Mouse (Mus musculus) Patski (cell line): ENCODE measurements around the gene Tm9sf2. TPM values are rescaled to one million over a fixed set of nuclear protein-coding genes. Genes with fewer than 3 reads are reported as not detected.
A peak's percentile ranks its signal among the peaks of the same experiment; 100 is the strongest.

Source experiments
- ATAC-seq: fragments of 100-300 bp; one replicate; pipeline ENCODE4 v1.8.0; 2021
- CTCF ChIA-PET: fragments of 350-600 bp; sonication (Branson Sonifier 250); formaldehyde crosslinking; loops from one replicate; lab custom pipeline; 2022; ENCODE audit warnings: inconsistent platforms; lab: Charles Lee
- POLR2A ChIA-PET: fragments of 350-600 bp; sonication (Branson Sonifier 250); formaldehyde crosslinking; loops from one replicate; lab custom pipeline; 2022; ENCODE audit warnings: antibody characterized with exemption, inconsistent platforms; lab: Charles Lee
- DNase-seq: peaks from one replicate; pipeline ENCODE4 v3.0.0-alpha.2; 2011; ENCODE audit warnings: low read depth, low spot score
- H3K27me3 ChIP-seq: fragments of 371-371 bp; one replicate; pipeline ENCODE4 v1.5.1; 2021
- CTCF ChIP-seq: fragments of 100-300 bp; IDR thresholded peaks from one replicate; pipeline ENCODE4 v1.5.1; 2021
- in situ Hi-C: fragments of 300-500 bp; cut with MboI; formaldehyde crosslinking; loops from 3 replicates; pipeline ENCODE4 v1.11.1; 2018; ENCODE audit warnings: low pct_unique_long_range_greater_than_20kb, mixed read lengths
- polyA plus RNA-seq: library from polyadenylated mRNA; unstranded; gene quantifications from one replicate; pipeline ENCODE4 v1.2.3, GENCODE M21; 2021

Gene Tm9sf2
- polyA plus RNA-seq, 1 experiment from 2014 or later = 181 TPM

DNA sequence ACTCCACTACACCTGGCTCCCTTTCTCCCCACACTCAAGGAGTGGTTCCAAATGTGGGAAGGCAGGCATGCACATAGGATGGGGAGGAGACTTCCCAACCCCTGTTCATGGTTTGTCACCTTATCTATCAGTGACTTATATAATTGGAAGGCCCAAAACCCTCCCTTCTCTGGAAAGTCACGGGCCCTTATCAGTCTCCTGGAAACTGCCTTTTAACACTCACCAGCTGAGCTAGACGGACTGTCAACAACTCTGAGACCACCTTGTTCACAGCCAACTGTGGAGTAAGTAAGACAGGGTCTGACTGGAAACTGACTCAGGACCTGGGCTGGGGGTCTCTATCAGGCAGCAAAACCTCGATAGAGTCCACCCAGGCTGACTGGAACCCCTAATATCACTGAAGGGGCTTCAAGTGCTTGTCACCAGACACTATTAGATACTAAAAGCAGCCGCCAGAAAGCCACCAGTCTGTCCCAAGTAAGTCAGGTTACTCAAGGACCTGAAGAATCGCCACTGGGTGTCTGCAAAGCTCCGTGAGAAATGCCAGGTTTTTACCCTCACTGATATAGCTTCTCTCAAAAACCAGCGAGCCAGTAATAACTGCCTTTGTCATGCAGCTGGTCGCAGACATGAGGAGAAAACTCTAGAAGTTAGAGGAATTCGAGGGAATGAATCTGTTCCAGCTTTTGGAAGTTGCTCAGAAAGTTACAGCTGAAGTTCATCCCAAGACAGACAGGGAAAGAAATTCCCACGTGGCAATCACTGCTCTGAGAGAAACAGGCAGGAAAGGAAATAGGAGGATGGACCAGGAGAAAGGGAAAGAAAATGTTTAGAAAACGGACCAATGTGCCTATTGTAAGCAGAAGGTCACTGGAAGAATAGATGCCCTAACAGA is 37.8 kb upstream of the Tm9sf2 start:
- no peak for DNase-seq
- in situ Hi-C loops = loop anchor here (5.0 kb wide), 1 partner anchor 33 kb away; no protein-coding TSS in a partner anchor
- ATAC-seq = no peak
- CTCF ChIA-PET = interaction anchor here (0.9 to 2.0 kb wide), 4 partner anchors 8 to 61 kb away, joined by 3 to 5 read pairs (median 3); no protein-coding TSS in a partner anchor
- POLR2A ChIA-PET = no interaction called here
- no peak for TF ChIP-seq CTCF
- no peaks in the 10 kb centered on the region for H3K27me3 ChIP-seq

DNA sequence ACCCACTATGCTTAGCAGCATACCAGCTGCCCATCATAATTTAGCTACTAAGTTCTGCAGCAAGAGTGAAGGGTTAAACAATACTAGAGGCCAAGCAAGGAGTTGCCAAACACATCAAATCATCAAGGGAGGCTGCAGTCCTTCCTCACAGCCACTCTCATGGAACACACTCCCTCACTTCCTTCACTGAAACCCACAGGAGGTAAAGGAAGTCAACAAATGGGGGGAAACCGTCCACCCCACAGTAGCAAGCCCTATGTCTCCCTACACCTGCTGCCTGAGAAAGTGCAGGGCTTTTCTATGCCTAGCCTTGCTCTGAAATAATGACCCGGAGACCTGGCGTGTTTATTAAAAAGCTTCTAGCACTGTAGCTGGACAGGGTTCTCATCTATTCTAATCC is 36.9 kb upstream of the Tm9sf2 start:
- no peak for TF ChIP-seq CTCF
- POLR2A ChIA-PET = interaction anchor here (0.6 kb wide), 1 partner anchor 102 kb away, joined by 5 read pairs; no protein-coding TSS in a partner anchor
- DNase-seq = no peak
- CTCF ChIA-PET = interaction anchor here (0.9 to 2.0 kb wide), 4 partner anchors 9 to 60 kb away, joined by 3 to 5 read pairs (median 3); no protein-coding TSS in a partner anchor
- no peak for ATAC-seq
- in situ Hi-C loops = loop anchor here (5.0 kb wide), 1 partner anchor 32 kb away; no protein-coding TSS in a partner anchor
- H3K27me3 ChIP-seq = no peaks in the 10 kb centered on the region

DNA sequence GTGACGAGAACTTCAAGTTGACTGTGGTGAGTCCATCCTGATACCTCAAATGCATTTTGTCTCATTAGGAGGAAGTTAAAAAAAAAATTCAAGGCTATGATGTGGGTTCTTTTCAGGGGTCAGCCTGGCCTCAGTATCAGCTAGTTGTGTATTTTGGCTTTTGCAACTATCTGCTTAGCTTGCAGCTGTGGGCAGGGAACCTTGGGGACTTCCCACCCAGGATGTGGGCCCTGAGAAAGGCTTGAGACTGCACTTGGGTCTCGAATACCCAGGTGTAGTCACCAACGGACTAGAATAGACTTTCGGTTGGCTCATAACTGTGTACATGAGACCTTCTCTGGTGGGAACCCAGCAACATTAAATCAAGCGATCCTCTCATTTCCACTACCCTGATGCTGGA is 33.4 kb upstream of the Tm9sf2 start:
- CTCF ChIA-PET = no interaction called here
- DNase-seq (no peak), ATAC-seq (no peak)
- H3K27me3 ChIP-seq = no peaks in the 10 kb centered on the region
- POLR2A ChIA-PET = no interaction called here
- in situ Hi-C loops = no loop called here
- TF ChIP-seq CTCF = no peak

DNA sequence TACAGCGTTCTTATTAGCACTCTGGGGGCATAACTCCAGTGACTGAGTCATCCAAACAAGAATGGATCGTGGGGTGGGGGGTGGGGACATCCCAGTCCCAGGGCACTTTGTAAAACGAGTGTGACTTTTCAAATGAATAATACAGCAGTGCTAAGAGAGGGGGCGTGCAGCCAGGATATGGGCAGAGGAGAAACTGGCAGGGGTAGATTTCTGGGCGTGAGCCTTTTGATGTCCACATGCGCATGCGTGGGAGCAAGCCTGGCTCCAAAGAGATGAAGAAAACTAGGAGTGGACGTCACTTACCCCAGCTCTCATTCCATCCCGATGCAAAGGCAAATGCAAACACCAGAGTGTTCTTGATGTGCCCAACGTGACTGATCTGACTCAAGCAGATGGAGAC is 32.5 kb upstream of the Tm9sf2 start:
- no peaks in the 10 kb centered on the region for H3K27me3 ChIP-seq
- ChIA-PET POLR2A (no interaction called here), CTCF (no interaction called here)
- DNase-seq = no peak
- no peak for ATAC-seq
- no peak for TF ChIP-seq CTCF
- in situ Hi-C loops = no loop called here

DNA sequence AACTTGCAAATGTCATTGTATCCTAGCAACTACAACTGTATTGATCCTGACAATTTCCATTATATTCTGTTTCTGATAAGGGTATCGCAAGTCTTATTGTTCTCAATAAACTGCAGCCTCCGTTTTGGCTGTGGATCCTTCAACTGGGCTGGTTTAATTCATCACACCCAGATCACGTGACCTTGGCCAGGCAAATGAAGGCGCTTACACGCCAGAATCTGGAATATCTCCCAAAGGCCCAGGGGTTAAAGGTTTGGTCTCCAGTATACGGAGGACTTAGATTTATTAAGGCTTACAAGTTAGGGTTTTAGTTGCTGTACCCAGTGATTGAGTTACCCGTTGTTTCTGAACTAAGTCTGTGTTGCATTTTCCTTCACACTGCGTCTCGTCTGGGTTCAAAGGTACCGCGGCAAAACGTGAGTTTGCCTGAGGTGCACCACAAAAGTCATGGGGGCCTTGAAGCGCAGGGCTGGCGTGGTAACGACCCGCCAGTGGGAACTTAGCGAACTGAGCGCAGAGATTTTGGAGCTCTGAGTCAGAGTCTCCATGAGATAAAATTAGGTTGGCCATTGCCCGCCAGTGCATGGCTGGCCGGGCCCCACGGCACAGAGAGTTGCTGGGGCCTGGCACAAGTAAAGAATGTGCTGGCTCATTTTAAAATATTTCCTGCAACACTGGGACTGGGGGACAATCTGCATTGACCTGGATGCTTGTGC is 31.2 kb upstream of the Tm9sf2 start:
- TF ChIP-seq CTCF = no peak
- in situ Hi-C loops = no loop called here
- H3K27me3 ChIP-seq = no peaks in the 10 kb centered on the region
- DNase-seq = no peak
- no peak for ATAC-seq
- ChIA-PET CTCF (interaction anchor here (2.2 kb wide), 1 partner anchor 12 kb away, joined by 10 read pairs; no protein-coding TSS in a partner anchor), POLR2A (no interaction called here)

DNA sequence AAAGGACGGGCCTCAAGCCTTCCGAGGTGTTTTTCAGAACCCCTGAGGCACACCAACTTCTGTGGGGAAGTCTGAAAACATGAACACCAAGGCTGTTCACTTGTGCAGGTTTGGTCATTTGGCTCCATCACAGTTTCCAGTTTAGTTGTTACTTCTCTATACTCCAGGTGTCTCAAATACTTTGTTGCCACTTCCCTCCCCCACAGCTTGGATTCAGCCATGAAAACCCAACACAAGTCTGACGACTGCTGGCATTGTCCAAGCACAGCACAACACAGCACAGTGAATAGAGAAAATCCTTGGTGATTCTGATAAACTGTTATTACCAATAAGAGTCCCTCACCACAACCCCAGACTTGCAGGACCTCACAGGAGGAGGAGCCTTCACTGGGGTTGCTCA is 29.8 kb upstream of the Tm9sf2 start:
- CTCF ChIA-PET = interaction anchor here (0.9 to 2.2 kb wide), 2 partner anchors 13 to 53 kb away, joined by 3 to 10 read pairs; no protein-coding TSS in a partner anchor
- no peak for DNase-seq
- TF ChIP-seq CTCF = no peak
- H3K27me3 ChIP-seq = no peaks in the 10 kb centered on the region
- no peak for ATAC-seq
- POLR2A ChIA-PET = no interaction called here
- in situ Hi-C loops = no loop called here

DNA sequence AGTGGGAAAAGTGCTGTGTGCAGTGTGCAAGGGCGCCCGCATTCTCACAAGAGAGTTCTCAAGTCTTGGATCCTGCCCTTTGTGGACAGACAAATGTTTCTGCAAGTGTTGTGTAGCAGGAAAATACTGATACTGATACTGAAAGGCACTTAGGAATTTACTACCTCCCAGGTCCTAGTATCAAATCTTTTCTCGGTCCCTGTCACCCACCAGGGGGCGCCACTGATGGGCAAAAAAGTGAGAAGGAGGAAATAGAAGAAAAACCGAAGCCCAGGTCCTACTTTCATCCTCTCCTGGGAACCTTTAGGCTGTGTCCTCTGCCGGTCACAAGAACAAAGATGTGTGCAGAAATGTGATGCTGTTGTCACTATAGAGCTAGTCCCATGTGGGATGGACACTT is 27.4 kb upstream of the Tm9sf2 start:
- CTCF ChIA-PET = interaction anchor here (0.7 to 1.6 kb wide), 2 partner anchors 18 to 29 kb away, joined by 3 read pairs; no protein-coding TSS in a partner anchor
- POLR2A ChIA-PET = no interaction called here
- in situ Hi-C loops = no loop called here
- ATAC-seq (no peak), DNase-seq (no peak)
- no peaks in the 10 kb centered on the region for H3K27me3 ChIP-seq
- peak; percentile 62 for TF ChIP-seq CTCF

DNA sequence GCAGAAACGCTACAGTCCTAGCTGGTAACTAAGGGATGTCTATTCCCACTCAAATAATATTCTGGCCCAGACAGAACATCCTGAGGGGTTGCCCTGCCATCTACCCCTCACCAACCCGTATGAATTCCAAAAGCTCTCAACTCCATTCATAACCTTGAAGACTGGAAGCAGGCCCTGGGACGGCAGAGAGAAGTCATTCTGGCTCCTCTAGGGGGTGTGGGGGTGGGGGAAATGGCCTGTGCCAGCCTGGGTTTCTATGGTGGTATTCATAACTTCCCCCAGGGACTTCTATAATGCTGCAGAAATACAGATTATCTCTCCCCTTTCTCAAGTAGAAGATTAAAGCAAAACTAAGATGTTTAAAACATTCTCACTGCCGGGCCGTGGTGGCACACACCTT is 26.9 kb upstream of the Tm9sf2 start:
- in situ Hi-C loops = no loop called here

DNA sequence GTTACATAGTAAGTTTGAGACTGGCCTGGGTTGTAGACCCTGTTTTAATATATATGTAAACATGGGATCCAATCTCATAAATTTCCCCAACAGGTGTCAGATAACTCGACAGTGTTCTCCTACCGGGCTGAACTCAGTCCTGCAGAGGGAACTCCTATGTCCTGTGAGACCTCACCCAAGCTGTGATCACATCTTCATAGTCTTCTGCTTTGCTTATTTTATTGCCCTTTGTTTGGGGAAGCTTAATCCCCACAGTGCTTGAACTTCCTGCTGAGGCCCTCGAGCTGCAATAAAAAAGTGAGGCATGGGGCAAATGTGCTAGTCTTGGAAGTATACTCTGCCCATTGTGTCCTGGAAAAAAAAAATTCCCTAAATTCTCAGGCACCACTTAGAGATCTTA is 25.5 kb upstream of the Tm9sf2 start:
- CTCF ChIA-PET = interaction anchor here (1.0 to 1.4 kb wide), 3 partner anchors 12 to 50 kb away, joined by 3 read pairs; no protein-coding TSS in a partner anchor
- DNase-seq (no peak), ATAC-seq (no peak)
- H3K27me3 ChIP-seq = no peaks in the 10 kb centered on the region
- no peak for TF ChIP-seq CTCF
- POLR2A ChIA-PET = no interaction called here
- in situ Hi-C loops = no loop called here

More for the DNA sequence above, 26.9 kb upstream of the Tm9sf2 start:
- DNase-seq (no peak), ATAC-seq (no peak)
- H3K27me3 ChIP-seq = no peaks in the 10 kb centered on the region
- POLR2A ChIA-PET = no interaction called here
- CTCF ChIA-PET = interaction anchor here (0.7 to 1.6 kb wide), 2 partner anchors 19 to 28 kb away, joined by 3 read pairs; no protein-coding TSS in a partner anchor
- no peak for TF ChIP-seq CTCF

DNA sequence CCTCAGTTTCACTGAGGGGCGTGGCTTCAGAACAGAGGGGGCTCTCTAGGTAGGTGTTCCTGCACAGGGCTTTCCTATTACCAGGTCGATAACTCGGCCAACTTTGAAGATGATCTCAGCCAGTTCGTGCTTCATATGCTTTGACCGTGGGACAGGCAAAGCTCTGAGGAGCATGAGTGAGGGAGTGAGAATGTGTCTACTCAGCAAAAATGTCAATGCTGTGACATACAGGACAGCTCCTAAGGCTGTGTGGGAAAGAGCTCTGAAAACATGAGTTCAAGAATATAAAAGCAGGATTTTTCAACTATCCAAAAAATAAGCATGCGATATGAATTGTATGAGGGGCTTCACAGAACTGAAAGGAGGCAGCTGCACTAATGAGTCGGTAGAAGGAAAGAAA is 23.3 kb upstream of the Tm9sf2 start:
- H3K27me3 ChIP-seq = no peaks in the 10 kb centered on the region
- TF ChIP-seq CTCF = no peak
- ChIA-PET CTCF (interaction anchor here (1.9 kb wide), 1 partner anchor 22 kb away, joined by 5 read pairs; no protein-coding TSS in a partner anchor), POLR2A (no interaction called here)
- no peak for DNase-seq
- in situ Hi-C loops = no loop called here
- no peak for ATAC-seq
